Mouse (Mus musculus): ENCODE data around the gene Duox2. TPM values are rescaled to one million over a fixed set of nuclear protein-coding genes. Genes with fewer than 3 reads are reported as not detected.

Gene Duox2
- total RNA-seq, 2 experiments from 2014 or later: 0.06 to 0.13 TPM

DNA sequence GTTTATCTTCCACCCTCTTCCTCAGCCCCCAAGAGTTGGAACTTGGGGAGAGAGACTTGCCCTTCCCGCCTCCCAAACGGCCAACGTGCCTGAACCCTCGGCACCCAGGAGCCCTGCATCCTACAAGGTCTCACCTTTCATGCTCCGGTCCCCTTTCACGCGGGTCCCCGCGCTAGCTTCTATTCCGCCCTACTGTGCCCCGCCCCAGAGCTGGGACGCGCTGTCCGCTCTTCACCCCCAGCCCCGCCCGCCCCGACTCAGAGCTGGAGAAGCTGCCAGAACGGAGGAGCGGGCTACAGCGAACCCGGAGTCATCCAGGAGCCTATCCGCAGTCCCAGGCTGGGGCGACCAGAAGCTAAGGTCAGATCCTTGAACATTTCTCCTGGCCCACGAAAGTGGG is 15.3 kb upstream of the Duox2 start, which contains the start of gene Duoxa1:
Gene Duoxa1 (minus strand): TSS at position 195 of the 400 bp plus-strand sequence.
- peak within 1 kb of the TSS; percentile 66 for H3K4me3 ChIP-seq
- H3K27ac ChIP-seq: no peak within 1 kb of the TSS; the same call in 1 of the 2 replicates
- TF ChIP-seq CTCF (IDR thresholded peaks at IDR 0.05): no peak
- peak; percentile 42 for DNase-seq
- intact Hi-C loops (cut with DNase I): no loop called here

DNA sequence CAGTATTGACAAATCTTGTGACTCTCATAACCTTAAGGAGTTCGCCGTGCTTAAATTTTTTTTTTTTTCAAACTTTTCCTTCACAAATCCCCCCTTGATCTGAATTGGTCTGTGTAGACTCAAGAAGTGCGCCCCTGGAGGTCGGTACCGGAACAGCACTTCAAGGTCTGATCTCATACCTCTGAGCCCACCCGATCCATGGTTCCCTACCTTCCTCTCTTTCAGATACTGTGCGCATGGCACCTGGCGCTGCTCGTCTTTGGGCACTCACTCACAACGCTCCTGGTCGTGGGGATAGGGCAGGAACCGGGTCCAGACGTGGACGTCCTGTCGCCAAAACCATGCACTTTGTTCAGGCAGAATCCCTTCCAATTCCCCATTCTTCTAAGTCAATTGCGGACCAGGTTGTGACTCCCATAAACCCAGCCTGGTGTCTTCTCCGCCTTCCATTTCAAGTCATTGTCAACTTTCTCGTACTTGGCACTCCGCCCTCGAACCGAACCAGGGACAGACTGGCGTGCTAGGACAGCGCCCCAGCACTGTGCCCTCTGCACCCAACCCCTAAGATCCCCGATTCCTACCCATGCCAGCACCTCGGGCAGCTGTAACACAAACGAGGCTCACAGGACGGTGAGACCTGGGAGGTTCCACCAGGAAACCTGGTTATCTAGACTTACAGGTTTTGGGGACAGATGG is 14.6 kb upstream of the Duox2 start:
- peak; percentile 82 for TF ChIP-seq CTCF (IDR thresholded peaks at IDR 0.05)
- peak overlapping the region; percentile 66 for H3K4me3 ChIP-seq
- H3K27ac ChIP-seq: no peak overlapping the region; the same call in 1 of the 2 replicates
- DNase-seq: peak; percentile 70
- intact Hi-C loops (cut with DNase I): no loop called here

DNA sequence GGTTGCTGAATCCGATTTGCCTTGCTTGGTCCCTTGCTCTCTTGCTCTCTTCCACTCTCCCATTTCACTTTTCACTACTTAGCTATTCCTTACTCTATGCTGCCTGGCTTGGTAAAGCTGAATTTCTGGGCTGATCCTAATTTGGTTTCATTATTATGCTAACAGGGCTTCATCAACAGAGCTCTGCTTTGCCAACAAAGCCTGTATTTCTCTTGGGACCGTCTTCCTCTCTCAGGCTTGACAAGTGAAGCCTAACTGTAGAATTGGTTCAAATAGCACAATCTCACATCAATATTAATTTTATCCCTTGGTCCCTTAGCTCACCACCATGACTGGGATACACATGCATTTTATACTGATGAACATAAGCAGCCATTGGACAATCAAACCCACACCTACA is 13.3 kb upstream of the Duox2 start:
- TF ChIP-seq CTCF (IDR thresholded peaks at IDR 0.05): no peak
- intact Hi-C loops (cut with DNase I): no loop called here
- no peak for DNase-seq
- Histone ChIP-seq H3K4me3 (no peak overlapping the region), H3K27ac (no peak overlapping the region)

- intact Hi-C loops (cut with DNase I): no loop called here
- H3K27ac ChIP-seq: no peak overlapping the region
- DNase-seq: no peak
- H3K4me3 ChIP-seq: no peak overlapping the region
- no peak for TF ChIP-seq CTCF (IDR thresholded peaks at IDR 0.05)
Measured at GRCm38 (mm10) chr2:122309647-122310046, 11.4 kb upstream of the Duox2 start.

GRCm38 (mm10) chr2:122306184-122306583 is 7.9 kb upstream of the Duox2 start:
- no peak for DNase-seq
- intact Hi-C loops (cut with DNase I): no loop called here
- no peak overlapping the region for H3K4me3 ChIP-seq
- TF ChIP-seq CTCF (IDR thresholded peaks at IDR 0.05): no peak
- no peak overlapping the region for H3K27ac ChIP-seq

DNA sequence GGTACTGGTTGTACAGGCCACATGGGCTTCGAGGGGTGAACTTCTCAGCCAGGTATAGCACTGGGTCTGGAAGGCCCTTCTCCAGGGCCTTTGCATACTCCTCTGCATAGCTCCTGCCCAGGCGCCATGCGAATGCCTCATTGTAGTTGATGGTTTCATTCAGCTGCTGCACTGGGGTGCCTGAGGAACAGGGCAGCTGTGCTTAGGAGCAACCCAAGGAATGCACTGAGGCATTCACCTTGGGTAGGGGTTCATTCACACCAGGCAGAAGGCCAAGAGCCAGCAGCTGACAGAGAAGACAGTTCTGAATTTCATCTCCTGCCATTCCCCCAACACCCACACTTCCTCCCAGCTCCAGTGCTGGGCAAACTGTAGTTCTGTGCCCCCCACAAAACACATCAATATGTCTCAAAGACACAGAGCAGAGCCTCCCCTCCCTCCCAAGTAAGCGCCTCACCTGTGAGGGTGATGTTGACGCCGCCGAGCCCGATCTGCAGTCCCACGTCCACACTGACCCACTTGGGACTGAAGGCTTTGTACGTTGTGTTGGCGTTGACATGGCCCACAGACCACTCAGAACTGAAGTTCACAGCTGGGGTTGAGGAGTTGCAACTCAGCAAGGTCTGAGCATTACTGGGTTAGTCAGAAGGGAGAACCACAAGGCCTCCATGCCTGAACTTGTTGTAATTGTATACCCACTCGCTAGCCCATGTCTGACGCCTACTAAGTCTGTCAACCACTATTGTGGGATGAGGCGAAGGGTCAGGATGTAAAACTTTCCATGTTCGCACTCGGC is 7.0 kb upstream of the Duox2 start:
- Histone ChIP-seq H3K27ac (no peak overlapping the region), H3K4me3 (no peak overlapping the region)
- intact Hi-C loops (cut with DNase I): no loop called here
- DNase-seq: no peak
- TF ChIP-seq CTCF (IDR thresholded peaks at IDR 0.05): no peak

GRCm38 (mm10) chr2:122304544-122304943 is 6.3 kb upstream of the Duox2 start:
- intact Hi-C loops (cut with DNase I): no loop called here
- no peak for TF ChIP-seq CTCF (IDR thresholded peaks at IDR 0.05)
- DNase-seq: no peak
- Histone ChIP-seq H3K4me3 (no peak overlapping the region), H3K27ac (no peak overlapping the region)

DNA sequence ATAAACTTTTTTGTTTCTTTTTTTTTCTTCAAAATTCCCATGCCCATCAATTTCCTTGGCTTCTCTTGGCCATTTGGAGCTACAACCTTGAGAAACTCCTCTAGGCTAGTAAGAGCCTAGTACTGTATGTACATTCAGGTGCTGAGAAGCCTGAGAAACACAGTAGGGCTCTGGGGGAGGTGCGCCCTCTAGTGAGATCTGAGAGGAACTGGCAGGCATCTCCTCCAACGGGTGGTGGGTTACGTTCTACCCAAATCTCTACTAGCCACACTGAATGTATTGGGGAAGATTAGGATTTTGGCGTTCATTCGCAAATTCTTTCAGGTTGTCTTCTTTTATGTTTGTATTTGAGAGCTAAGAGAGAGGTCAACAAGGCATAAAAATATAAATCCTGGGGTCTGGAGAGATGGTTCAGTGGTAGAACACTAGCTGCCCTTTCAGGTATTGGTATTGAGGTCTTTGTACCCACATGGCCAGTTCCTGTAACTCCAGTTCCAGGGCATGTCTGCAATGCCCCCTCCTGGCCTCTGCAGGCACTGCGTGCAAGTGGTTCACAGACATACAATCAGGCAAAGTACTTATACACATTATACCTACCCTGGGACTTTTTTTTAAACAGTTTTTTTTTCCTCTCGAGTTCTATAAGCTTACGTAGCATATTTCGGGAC is 4.5 kb upstream of the Duox2 start:
- TF ChIP-seq CTCF (IDR thresholded peaks at IDR 0.05): peak; percentile 77
- DNase-seq: peak; percentile 44
- intact Hi-C loops (cut with DNase I): loop anchor here (2.0 kb wide), 1 partner anchor 108 kb away; no protein-coding TSS in a partner anchor
- Histone ChIP-seq H3K27ac (no peak overlapping the region), H3K4me3 (no peak overlapping the region)

- no peak for TF ChIP-seq CTCF (IDR thresholded peaks at IDR 0.05)
- H3K4me3 ChIP-seq: peak overlapping the region; percentile 65
Measured at GRCm38 (mm10) chr2:122301921-122302573, 3.8 kb upstream of the Duox2 start.

DNA sequence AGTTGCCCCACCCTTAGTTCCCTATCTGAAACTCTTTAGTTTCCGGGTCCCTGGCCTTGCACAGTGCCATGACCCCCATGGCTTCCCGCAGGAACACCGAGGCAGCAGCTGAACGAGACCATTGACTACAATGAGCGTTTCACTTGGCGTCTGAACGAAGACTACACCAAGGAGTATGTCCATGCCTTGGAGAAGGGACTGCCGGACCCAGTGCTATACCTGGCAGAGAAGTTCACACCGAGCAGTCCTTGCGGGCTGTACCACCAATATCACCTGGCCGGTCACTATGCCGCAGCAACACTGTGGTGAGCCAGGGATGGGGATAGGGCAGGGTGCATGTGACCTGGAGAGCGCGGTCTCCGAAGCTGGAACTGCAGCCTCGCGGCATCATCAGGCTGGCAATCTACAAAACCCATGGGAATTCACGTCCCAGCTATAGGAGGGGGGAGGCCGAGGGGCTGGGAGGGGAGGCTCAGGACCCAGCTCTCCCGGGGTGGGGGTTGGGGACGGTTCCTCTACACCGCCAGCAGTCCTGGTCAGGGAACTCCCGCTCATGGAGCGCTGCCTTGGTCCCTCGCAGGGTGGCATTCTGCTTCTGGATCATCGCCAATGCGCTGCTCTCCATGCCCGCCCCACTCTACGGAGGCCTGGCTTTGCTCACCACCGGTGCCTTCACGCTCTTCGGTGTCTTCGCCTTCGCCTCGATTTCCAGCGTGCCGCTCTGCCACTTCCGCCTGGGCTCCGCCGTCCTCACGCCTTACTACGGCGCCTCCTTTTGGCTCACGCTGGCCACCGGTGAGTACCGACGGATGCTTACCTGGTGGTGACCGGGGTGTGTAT is 3.1 kb upstream of the Duox2 start:
- no peak overlapping the region for H3K27ac ChIP-seq
- peak; percentile 44 for DNase-seq
- no peak for TF ChIP-seq CTCF (IDR thresholded peaks at IDR 0.05)
- intact Hi-C loops (cut with DNase I): no loop called here
- peak overlapping the region; percentile 65 for H3K4me3 ChIP-seq

More at GRCm38 (mm10) chr2:122301921-122302573, 3.8 kb upstream of the Duox2 start:
- no peak overlapping the region for H3K27ac ChIP-seq
- DNase-seq: no peak
- intact Hi-C loops (cut with DNase I): loop anchor here (2.0 kb wide), 1 partner anchor 107 kb away; no protein-coding TSS in a partner anchor

- no peak for DNase-seq
- H3K4me3 ChIP-seq: peak overlapping the region; percentile 65; the same call in 1 of the 2 replicates
- TF ChIP-seq CTCF (IDR thresholded peaks at IDR 0.05): no peak
- intact Hi-C loops (cut with DNase I): no loop called here
- no peak overlapping the region for H3K27ac ChIP-seq
Measured at GRCm38 (mm10) chr2:122300656-122301020, 2.4 kb upstream of the Duox2 start.

Data from gastrocnemius, adult 2 months (tissue).